Mouse (Mus musculus): ENCODE measurements around the gene Lrrc36.

GRCm38 (mm10) chr8:105494566-105494965 is 81.2 kb downstream of the Lrrc36 start:
- TF ChIP-seq GATA1 (IDR thresholded peaks at IDR 0.05; ENCODE audit: borderline replicate concordance, low read length) (no peak), FLI1 (IDR thresholded peaks at IDR 0.05; ENCODE audit: low read length) (no peak)
